Comparison of ENCODE assay signal across 8 mouse cellular contexts in genomic region chr6:136471601-136472000, GRCm38 (mm10). TPM values are rescaled to one million over a fixed set of nuclear protein-coding genes. Genes with fewer than 3 reads are reported as not detected.
A peak's percentile ranks its signal among the peaks of the same experiment; 100 is the strongest.
DNase-seq lines count a peak whose midpoint lies in the region; ATAC-seq and TF ChIP-seq lines count a peak whose summit lies in the region.

No protein-coding gene starts in this region.

- H3K4me1 ChIP-seq in hindbrain, embryonic 11.5 days (replicated peaks; ENCODE audit: control insufficient read depth, insufficient read depth, low read length), result peaks cover 7% of the 10 kb centered on the region; the same call in 1 of the 2 replicates
- H3K4me1 ChIP-seq in midbrain, embryonic 14.5 days (ENCODE audit: control insufficient read depth, insufficient read depth, low read length), result peaks cover 26% of the 10 kb centered on the region

- 31% methylated on average over 5 of the region's 5 CpGs for WGBS in hindbrain, embryonic 11.5 days
- WGBS in midbrain, embryonic 14.5 days, result 17% methylated on average over 5 of the region's 5 CpGs

- no peak overlapping the region for H3K4me3 ChIP-seq in gastrocnemius, adult 2 months
- no peak overlapping the region for H3K4me3 ChIP-seq in hindbrain, embryonic 11.5 days (ENCODE audit: low read depth, low read length)
- H3K4me3 ChIP-seq in midbrain, embryonic 14.5 days (replicated peaks; ENCODE audit: low read depth, low read length), result no peak overlapping the region

- peak; percentile 14; the same call in 1 of the 2 replicates for TF ChIP-seq CTCF in gastrocnemius, adult 2 months (IDR thresholded peaks at IDR 0.05)

- H3K36me3 ChIP-seq in hindbrain, embryonic 11.5 days (ENCODE audit: control insufficient read depth, insufficient read depth, low read length), result no peaks in the 10 kb centered on the region
- H3K36me3 ChIP-seq in midbrain, embryonic 14.5 days (ENCODE audit: control insufficient read depth, insufficient read depth, low read length), result no peaks in the 10 kb centered on the region

- no peaks in the 10 kb centered on the region for H3K27me3 ChIP-seq in hindbrain, embryonic 11.5 days (ENCODE audit: control insufficient read depth, insufficient read depth, low read length)
- no peaks in the 10 kb centered on the region for H3K27me3 ChIP-seq in midbrain, embryonic 14.5 days (ENCODE audit: control insufficient read depth, insufficient read depth, low read length)

- peak overlapping the region; percentile 91 for H3K27ac ChIP-seq in gastrocnemius, adult 2 months
- peak overlapping the region; percentile 99 for H3K27ac ChIP-seq in hindbrain, embryonic 11.5 days (ENCODE audit: low read depth, low read length)
- peak overlapping the region; percentile 96 for H3K27ac ChIP-seq in midbrain, embryonic 14.5 days (replicated peaks; ENCODE audit: low read depth, low read length)

- no peak overlapping the region for H3K4me2 ChIP-seq in hindbrain, embryonic 11.5 days (replicated peaks; ENCODE audit: low read depth, low read length)
- no peak overlapping the region for H3K4me2 ChIP-seq in midbrain, embryonic 14.5 days (ENCODE audit: low read length)

- no peak overlapping the region for H3K9ac ChIP-seq in hindbrain, embryonic 11.5 days (ENCODE audit: low read depth, low read length)
- H3K9ac ChIP-seq in midbrain, embryonic 14.5 days (replicated peaks; ENCODE audit: low read length), result no peak overlapping the region

- no peak for ATAC-seq in hindbrain, embryonic 11.5 days (ENCODE audit: low FRiP score)
- ATAC-seq in midbrain, embryonic 14.5 days (ENCODE audit: low FRiP score, low TSS enrichment), result no peak

- H3K9me3 ChIP-seq in hindbrain, embryonic 11.5 days (ENCODE audit: control insufficient read depth, low read length), result no peaks in the 10 kb centered on the region
- no peaks in the 10 kb centered on the region for H3K9me3 ChIP-seq in midbrain, embryonic 14.5 days (ENCODE audit: control insufficient read depth, low read length)

- no peak for DNase-seq in gastrocnemius, adult 2 months
- no peak for DNase-seq in gastrocnemius, postnatal 10 days
- peak; percentile 81 for DNase-seq in R1 (ENCODE audit: low read depth, low spot score)
- DNase-seq in hindbrain, embryonic 11.5 days (ENCODE audit: low spot score), result peak; percentile 36
- DNase-seq in midbrain, embryonic 14.5 days, result peak; percentile 28
- no peak for DNase-seq in yolk sac, embryonic 10.5 days (ENCODE audit: low spot score)
- DNase-seq in adrenal gland, postnatal 25 days, result no peak
- no peak for DNase-seq in cerebellum, adult 11-12 months

- intact Hi-C loops in gastrocnemius, adult 2 months (cut with DNase I), result no loop called here

RNA-seq across cellular contexts. Expression of gene Atf7ip, which starts 34.4 kb away (rescaled TPM):
- total RNA-seq in gastrocnemius, adult 2 months (2021), result 10 to 100 TPM; 43.4 to 46.9 TPM
- 10 to 100 TPM; 51.8 to 80.1 TPM for total RNA-seq in gastrocnemius, postnatal 10 days (2021)
- 54.1 and 73.7 TPM in 2 replicates for polyA plus RNA-seq in hindbrain, embryonic 11.5 days (2014; fragmentation: Nextera tagmentation; extraction: Ambion mirVana)
- polyA plus RNA-seq in midbrain, embryonic 14.5 days (2014; fragmentation: Nextera tagmentation; extraction: Ambion mirVana), result 49.8 and 57.9 TPM in 2 replicates
- 84.0 and 117 TPM in 2 replicates for total RNA-seq in adrenal gland, postnatal 25 days (2021)

RNA-seq across cellular contexts. Expression of gene E330021D16Rik, which starts 56.2 kb away (rescaled TPM):
- not detected for total RNA-seq in gastrocnemius, adult 2 months (2021)
- not detected for total RNA-seq in gastrocnemius, postnatal 10 days (2021)
- polyA plus RNA-seq in hindbrain, embryonic 11.5 days (2014; fragmentation: Nextera tagmentation; extraction: Ambion mirVana), result 0.13 TPM in 1 of 2 replicates, not detected in the other
- not detected in 2 replicates for polyA plus RNA-seq in midbrain, embryonic 14.5 days (2014; fragmentation: Nextera tagmentation; extraction: Ambion mirVana)
- not detected in 2 replicates for total RNA-seq in adrenal gland, postnatal 25 days (2021)

Comparison
In these comparisons a context has a peak if more than half of its experiments do, and no peak if none do; other contexts are left out.
1. DNase-seq: peak in R1 (single experiment), hindbrain, embryonic 11.5 days (single experiment) and midbrain, embryonic 14.5 days (single experiment); none in gastrocnemius, adult 2 months (single experiment), gastrocnemius, postnatal 10 days (single experiment), yolk sac, embryonic 10.5 days (single experiment), adrenal gland, postnatal 25 days (single experiment) and cerebellum, adult 11-12 months (single experiment).
2. Peak in every context shown above with its lines, with median percentiles within 50 percentile points of each other: H3K27ac ChIP-seq.